Mouse (Mus musculus) gonadal fat pad, adult 2 months (tissue): ENCODE measurements around the gene Susd3. TPM values are rescaled to one million over a fixed set of nuclear protein-coding genes. Genes with fewer than 3 reads are reported as not detected.

Experiments used
- DNase-seq: peaks from one replicate; pipeline ENCODE4 v3.0.0-alpha.2; 2012; ENCODE audit warnings: low read depth
- polyA plus RNA-seq: library from polyadenylated mRNA; depleted of rRNA; stranded (reverse); fragments of >200 nt; gene quantifications from 2 replicates; pipeline ENCODE4 v1.2.3, GENCODE M21; 2012; rRNA removed

Susd3 gene
- 7.7 and 7.8 TPM in 2 replicates for polyA plus RNA-seq

DNA sequence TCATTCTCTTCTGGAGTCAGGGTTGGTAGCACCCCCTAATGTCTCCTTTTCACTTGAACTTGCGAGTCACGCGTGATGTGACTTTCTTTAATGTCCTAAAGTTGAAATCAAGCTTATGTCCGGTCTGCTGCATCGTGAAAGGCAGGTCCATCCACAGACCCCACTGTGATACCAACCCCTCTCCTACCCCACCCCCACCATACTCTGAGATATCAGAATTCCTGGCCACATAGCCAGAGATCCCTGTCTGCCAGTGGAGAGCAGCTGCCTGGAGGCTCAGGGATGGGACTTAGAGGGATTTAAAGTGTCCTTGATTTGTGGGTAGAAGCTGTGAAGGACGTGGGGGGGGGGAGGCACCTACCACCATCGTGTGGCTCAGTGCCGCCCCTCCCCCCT is at the start of gene Susd3:
Susd3 (minus strand) TSS at position 240 of the 396 bp plus-strand sequence.
- no peak for DNase-seq

DNA sequence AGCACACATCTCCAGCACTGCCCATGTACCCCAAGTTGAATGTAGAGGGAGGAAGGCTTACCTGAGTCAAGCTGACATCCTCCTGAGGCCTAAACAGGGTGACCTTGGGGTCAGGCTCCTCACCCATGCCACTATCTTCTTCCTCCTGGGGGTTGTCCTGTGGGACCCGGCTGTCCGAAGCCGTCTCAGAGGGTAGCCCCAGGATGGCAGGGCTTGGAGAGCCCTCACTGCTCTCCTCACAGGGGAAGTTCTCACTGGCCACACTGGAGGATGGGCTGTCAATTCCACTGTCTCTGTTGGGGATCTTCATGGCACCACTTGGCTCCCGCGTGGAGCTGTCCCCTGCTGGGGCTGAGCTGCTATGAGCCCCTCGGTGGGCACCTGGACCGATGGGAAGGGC is 47.8 kb upstream of the Susd3 start:
- DNase-seq = no peak

DNA sequence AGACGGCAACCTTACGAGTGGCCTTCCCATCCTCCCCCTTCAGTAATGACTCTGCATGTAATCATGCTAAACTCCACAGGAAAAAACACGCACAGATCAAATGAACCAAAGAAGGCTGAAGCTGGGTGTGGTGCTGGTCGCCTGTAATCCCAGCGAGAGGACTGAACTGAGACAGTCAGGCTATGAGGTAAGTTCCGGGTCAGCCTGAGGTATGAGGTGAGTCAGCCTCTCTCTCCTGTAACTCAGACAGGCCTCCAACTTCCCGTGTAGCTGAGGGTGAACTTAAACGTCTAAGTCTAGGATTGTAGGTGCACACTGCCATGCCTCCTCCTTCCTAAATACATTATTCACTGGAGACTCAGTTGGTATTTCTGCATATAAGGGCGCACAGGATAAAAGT is 45.6 kb upstream of the Susd3 start:
- no peak for DNase-seq

DNA sequence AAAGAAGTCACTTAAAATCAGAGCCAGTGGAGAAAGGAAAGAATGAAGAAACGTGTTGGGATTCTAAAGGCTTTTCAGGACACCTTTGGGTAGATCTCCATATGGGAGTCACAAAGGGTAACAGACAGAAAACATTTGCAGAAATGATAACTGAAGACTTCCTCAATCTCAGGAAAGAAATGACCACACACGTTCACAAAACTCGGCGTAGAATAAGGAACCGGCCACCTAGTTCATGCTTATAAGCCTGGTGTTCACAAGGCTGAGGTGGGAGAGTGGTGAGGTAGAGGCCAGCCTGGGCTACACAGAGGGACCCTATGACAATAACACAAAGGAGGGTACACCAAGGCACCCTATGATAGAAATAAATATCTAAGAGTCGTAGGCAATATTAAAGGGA is 43.4 kb upstream of the Susd3 start:
- no peak for DNase-seq

DNA sequence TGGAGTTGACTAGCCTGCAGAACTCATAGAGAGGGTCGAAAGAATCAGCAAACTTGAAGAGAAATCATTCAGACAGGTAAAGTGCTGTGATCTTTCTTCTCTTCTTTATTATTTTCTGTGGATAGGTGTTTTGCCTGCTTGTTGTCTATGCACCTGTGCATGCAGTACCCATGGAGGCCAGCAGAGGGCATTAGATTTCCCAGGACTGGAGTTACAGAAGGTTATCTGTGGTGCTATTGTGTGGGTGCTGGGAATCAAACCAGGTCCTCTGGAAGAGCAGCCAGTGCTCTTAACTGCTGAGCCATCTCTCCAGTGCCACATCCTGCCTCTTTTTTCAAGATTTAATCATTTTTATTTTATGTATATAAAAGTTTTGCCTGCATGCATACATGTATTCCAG is 42.9 kb upstream of the Susd3 start:
- DNase-seq = no peak

DNA sequence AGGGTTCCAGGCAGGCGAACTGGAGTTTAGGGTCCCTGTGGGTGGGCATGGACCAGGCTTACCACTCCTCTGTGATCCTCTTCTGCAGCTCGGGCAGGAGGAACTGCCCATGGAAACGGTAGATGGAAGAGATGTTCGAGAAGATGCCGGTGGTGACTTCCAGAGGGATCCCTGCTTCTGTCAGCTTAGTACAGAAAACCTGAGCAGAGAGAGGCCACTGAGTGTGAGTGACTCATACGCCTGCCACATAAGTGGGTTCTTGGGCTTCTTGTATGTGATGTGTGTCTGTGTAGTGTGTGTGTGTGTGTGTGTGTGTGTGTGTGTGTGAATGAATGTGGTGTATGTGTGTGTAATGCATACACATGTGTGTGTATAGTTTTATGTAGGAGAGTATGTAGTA is 38.7 kb upstream of the Susd3 start:
- no peak for DNase-seq

DNA sequence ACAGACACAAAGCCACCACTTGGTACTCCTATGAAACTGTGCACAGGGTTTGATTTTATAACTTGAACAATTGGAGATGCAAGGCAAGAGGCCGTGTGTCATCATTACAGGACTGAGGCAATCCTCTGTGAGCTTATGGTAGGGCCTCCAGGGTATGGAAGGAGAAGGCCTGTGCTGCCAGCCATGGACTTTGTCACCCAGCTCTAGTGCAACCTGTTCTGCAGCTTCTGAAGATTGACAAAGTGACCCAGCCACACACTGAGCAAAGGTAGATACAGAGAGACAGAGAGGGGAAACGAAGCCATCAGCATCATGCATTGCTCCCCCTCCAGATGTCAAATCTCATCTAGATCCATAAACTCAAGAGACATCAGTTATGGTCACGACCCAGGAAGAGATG is 38.2 kb upstream of the Susd3 start:
- DNase-seq = no peak

DNA sequence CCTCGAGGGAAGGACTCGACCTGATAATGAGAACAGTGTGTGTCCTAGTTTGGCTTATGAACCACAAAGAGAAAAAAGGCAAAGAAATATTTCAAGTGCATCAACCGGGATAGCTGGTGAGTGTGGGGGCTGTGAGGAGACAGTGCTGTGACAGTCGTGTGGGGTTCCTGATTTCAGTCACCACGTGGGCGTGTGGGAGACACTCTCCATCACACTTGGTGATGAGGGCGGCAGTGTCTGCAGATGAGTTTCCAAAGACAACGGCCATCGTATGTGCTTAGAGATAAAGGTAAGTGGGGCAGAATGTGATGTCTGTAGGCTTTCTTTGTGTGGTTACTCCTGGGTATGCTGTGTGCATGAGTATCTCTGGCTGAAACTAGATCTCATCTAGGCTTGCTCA is 35.2 kb upstream of the Susd3 start:
- DNase-seq = no peak

DNA sequence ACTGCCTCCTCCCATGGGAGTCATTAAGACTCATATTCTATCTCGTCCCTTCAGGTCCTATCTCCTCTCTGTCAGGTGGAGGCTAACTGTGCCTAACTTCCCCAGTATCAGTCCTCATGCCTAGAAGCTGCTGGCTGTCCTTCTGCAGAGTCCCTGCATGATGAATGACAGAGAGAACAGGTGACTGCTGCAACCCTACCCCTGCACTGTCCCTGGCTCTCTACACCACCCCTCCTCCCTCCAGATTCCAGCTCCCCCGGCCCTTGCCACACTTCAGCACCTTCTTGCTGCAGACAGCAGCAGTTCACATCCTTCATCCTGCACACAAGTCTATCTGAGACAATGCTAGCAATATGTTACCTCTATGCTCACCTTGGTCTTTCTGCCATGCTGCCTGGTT is 33.7 kb upstream of the Susd3 start:
- no peak for DNase-seq

DNA sequence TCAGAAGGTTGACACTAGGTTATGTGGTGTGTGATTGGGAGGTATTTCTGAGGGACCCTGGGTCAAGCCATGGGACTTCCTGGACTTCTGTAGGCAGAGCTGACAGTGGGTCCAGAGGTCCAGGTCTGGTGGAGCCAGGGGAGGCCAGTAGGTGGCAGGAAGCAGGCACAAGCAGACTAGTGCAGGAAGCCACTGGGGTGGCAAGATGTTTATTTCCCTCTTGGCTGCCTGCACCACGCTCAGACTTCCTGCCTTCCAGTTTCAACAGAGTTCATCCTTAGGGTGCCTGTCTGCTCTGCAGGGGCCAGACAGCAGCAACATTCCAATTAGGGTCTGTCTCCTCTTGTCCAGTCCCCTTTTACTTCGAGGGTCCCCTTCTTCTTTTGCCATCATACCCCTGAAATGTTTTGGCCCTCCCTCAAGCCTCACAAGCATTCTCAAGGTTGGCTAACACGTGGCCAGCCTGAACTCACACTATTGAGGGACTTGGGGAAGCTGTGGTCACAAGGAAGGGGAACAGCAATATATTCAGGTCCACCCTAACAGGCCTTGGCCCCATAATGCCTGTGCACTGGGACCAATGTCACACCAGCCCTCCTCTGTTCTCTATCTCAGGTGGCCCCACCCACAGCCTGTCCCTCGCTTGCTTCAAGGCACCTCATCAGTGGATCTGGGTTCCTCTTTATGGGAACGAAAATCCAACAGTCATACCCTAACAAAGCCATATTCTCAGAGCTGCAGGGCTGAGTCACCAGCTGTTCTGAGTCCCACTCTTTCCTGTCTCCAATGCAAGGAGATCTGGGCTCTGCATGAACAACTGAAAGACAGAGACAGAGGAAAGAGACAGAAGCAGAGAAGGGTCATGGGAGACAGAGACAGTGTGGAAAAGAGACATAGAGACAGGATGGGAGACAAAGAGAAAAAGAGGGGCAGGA is 23.6 kb upstream of the Susd3 start:
- DNase-seq = no peak

DNA sequence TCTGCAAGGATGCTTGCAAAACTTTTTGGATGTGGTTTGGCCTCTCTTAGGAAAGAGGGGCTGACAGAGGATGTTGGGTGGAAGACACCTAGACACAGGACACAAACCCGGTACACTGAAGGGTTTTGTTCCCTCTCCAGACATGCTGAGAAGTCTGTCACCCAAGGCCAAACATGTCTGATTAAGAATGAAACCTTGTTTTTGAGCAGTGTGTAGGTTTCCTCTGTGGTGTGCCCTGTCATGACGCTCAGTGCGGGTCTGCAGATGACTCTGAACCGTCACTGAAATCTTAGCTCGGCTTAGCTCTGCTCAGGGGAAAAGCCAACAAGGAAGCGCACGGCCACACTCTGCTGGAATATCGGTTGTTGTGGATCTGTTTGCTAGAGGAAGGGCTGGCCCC is 22.0 kb upstream of the Susd3 start:
- no peak for DNase-seq

DNA sequence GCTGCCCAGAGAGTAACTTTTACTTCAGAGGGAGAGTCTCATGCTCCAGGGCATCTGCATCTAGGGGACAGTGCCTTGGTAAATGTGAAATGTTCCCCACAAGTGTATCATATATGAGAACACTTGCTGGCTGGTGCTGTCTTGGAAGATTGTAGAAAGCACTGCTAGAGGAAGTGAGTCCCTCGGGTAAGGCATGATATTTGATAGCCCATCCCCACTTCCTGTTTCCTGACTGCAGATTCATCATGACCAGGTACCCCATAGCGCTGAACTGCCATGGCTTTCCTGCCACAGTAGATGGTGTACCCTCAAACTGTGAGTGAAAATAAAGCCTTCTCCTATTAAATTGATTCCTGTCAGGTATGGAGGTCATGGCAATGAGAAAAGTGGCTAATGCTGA is 19.1 kb upstream of the Susd3 start:
- no peak for DNase-seq

DNA sequence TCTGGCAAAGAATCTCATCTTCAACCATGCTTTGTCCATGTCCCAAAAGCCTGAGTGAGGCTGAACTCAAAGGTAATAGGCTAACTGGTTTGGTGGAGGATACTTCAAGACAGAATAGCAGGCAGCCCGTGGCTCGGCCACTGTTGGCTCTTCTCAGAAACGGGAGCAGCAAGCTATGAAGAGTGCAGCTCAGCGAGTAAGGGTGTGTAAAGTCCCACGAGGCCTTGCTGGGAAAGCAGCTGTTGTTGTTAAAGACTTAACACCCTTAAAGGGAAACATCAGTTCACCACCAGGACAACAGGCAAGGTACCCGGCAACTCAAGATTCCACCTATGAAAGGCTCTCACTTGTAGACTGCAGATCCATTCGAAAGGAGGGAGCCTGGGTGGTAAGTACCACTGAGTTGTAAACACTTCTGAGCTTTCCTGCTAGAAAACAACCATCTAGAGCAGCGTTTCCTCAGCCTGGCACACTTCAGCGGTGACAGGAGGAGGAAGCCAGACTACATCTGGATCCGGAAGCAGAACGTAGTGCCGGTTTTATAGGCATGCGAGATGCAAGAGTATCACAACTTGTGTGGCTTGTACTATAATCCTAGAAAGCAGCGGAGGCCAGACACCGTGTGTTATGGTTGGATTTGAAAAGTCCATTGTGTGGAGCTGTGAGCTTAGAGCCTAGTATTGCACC is 11.7 kb upstream of the Susd3 start:
- no peak for DNase-seq

DNA sequence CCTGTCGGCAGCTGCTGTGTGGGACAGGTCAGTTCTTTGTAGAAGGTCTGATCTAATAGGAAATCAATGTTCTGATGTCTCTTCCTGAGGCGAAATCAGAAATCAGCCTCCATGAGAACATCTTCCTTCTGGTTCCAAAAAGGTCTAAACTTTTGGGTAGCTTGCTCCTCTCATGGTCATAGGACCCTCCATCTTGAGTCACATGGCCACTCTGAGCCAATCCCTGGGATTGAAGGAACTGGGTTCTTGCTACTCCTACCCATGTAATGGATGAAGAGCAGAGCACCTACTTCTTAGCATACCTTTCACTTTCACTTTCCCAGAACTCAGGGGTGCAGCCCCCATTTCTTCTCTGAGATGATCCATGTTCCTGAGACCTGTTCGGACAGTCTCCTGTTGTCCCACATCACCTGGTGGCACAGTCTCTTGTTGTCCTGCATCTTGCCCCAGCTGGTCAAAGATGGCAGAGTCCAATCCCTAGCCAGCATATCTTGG is 9.4 kb upstream of the Susd3 start:
- DNase-seq = no peak

DNA sequence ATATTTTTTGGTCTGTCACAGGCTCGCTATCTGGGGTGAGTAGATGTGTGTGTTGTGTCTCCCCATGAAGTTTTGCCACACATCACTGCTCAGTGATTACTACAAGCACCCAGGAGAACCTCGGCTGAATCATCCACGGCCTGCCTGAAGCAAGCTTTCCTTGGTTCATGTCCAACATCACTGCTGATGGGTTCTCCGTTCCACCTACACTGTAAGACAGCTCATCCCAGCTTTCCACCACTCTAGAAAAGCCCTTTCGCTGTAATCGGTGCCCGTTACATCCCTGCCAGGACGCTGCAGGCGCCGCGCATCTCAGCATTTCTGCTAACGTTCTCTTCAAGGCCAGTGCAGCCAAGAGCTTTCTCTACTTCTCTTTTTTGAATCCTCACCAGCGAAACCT is 4.2 kb upstream of the Susd3 start:
- peak; percentile 69 for DNase-seq

DNA sequence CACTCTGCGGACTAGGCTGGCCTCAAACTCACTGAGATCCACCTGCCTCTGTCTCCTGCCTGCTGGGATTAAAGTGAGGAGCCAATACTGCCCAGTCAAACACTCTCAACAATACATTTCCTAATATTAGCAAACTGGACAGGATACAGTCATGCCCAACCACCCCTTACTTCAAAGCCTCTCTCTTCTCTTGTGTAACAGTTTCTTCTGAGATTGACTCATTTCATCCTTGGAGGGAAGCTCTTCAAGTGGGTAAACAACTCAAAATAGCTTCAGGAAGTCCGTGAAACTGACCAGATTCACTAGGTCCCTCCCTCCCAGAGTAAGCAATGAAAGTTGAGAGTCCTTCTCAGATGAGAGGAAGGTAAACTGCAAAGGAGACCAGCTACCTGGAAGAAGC is 3.6 kb upstream of the Susd3 start:
- peak; percentile 34 for DNase-seq

DNA sequence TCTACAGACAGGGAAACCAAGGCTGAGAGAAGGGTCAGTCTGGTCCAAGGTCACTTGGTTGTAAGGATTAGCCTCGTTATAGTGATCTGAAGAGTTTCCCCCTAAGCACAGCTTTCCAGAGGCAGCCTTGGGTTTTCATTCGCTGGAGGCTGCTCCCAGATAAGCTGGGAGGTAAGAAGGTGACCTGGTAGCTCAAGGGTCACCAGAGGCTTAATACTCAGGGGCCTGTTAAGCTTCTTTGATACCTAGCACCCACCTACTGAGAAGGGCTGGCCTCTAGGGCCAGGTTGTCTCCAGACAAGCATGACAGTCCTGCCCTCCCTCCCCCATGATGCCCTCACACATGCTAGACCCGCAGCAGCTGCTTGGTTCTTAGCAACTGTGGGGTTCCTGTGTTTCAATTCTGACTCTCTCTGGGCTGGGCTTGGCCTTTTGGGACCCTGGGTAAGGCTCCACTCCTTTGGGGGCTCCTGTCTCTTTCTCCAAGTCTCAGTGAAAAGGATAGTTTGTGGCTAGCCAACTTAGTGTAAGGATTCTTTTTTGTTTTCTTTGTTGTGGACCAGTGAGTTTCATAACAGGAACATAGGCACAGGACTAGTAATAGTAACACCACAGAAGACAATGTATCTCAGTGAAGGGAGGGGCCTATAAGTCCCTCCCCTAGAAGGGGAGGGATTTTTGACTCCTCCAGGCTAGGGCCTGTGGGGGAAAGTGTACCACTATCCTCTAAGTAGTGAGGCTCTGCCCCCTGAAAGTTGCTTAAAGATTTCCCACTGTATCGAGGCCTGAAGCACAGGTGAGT is 2.4 kb upstream of the Susd3 start:
- DNase-seq = no peak

DNA sequence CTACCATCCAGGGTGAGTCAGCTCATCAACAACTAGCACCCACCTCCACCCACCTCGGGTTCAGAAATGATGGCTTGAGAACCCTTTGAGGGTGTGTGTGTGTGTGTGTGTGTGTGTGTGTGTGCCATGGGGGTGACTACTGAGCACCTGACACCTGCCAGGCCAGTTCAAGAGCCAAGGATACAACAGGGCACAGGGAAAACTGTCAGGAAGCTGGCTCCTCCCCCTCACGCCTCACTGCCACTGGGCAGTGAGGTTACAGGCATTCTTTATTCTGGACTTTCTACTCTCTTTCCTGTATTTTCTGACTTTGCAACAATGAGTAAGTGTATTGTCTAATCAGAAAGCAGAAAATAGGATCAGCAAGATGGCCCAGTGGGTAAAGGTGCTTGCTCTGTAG is 1.1 kb upstream of the Susd3 start:
- DNase-seq = peak; percentile 10

DNA sequence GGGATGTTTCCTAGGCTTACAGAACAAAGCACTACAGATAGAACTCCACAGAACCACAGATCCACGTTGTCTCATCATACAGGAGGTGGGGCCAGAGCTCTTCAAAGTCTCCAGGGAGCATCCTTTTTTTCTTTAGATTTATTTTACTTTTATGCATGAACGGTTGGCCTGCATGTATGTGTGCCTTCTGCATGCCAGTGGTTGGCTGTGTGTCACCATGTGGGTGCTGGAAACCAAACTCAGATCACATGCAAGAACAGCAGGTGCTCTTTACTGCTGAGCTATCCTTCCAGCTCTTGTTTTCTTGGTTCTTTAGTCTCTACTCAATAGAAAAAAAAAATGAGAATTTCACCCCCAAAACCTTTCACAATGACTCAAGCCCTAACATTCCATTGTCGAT is 417 bp upstream of the Susd3 start:
- no peak for DNase-seq

DNA sequence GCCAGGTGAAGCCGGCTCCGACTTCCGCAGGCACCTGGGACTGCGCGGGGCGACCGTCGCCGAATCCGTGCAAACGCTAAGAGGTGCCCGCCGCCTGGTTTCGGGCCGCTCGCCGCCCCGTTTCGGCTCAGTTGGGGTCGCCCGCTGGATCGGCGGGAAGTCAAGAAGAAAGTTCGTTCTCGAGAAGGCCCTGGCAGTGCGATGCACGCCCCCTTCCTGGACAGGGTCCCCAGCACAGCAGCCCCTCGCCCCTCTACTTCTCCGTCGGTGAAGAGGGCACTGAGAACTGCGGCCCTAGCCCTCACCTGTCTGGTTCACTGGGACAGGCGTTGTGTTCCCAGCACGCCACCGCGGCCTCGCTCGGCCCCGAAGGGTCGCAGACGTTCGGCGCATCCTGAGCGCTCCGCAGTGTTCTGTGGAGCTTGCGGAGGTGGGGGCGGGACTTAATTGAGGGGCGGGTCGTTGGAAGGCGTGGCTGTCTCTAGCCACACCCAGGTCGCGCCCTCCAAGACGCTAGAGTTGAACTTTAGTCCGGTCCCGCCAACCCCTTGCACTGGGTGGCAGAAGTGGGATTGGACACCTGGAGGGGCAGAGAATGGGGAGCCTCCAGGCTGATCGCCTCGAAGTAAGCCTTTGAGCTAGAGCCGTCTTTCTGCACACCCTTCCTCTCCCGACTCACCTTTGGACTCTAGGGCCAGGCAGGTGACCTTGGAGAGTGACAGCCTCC is 603 bp downstream of the Susd3 start:
- no peak for DNase-seq

DNA sequence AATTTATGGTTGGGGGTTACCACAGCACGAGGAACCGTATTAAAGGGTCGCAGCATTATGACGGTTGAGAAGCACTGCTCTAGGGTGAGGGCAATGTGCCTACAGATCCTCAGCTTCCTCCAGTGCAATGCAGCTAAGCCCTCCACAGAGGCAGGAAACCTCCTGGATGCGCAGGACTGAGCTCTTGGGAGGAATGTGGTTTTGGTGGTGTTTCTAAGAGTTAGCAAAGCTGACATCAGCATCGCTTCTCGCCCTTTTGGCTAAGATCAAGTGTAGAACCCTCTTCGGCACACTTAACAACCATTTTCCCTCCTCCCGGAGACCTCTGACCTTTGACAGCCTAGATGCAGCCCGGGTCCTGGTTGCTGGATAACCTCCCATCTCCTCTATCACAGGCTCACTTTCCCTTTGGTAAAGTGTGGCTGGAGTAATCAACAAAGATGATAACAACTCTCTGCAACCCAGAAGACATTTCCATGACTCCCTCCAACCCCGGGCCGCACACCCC is 1.2 kb downstream of the Susd3 start:
- no peak for DNase-seq
